Mouse (Mus musculus) lung, embryonic 16.5 days (tissue): Measurements from ENCODE around the gene Pja2. TPM values are rescaled to one million over a fixed set of nuclear protein-coding genes. Genes with fewer than 3 reads are reported as not detected.
"Not testable (repeated sequence)": the region's sequence is repeated elsewhere in the genome, so short reads cannot be mapped to it uniquely, and the experiment has no call there.

Source experiments
- ATAC-seq: fragments of 200-750 bp; cut with Nextera tagmentation; 2 replicates; pipeline ENCODE4 v1.8.0; 2017; ENCODE audit warnings: low read depth, mild to moderate bottlenecking, moderate library complexity
- H3K27ac ChIP-seq: fragments of 300-500 bp; sonication (generic); 2 replicates; pipeline ENCODE4 v1.5.1; 2014; ENCODE audit warnings: mild to moderate bottlenecking, control low read depth, low read length
- H3K27me3 ChIP-seq: fragments of 300-500 bp; sonication (generic); 2 replicates; pipeline ENCODE4 v1.6.1; 2014; ENCODE audit warnings: low read depth, low read length, mixed read lengths; ENCODE audit not compliant: control insufficient read depth, insufficient read depth
- H3K36me3 ChIP-seq: fragments of 300-500 bp; sonication (generic); 2 replicates; pipeline ENCODE4 v1.6.1; 2014; ENCODE audit warnings: low read length; ENCODE audit not compliant: control insufficient read depth, insufficient read depth
- H3K4me1 ChIP-seq: fragments of 300-500 bp; sonication (generic); replicated peaks from 2 replicates; pipeline ENCODE4 v1.6.1; 2014; ENCODE audit warnings: low read length, mixed read lengths; ENCODE audit not compliant: control insufficient read depth, insufficient read depth
- H3K4me2 ChIP-seq: fragments of 300-500 bp; sonication (generic); 2 replicates; pipeline ENCODE4 v1.6.1; 2014; ENCODE audit warnings: low read depth, low read length, control low read depth
- H3K4me3 ChIP-seq: fragments of 300-500 bp; sonication (generic); 2 replicates; pipeline ENCODE4 v1.5.1; 2014; ENCODE audit warnings: mild to moderate bottlenecking, low read length, control low read depth
- H3K9ac ChIP-seq: fragments of 300-500 bp; sonication (generic); 2 replicates; pipeline ENCODE4 v1.6.1; 2014; ENCODE audit warnings: low read length, control low read depth
- H3K9me3 ChIP-seq: fragments of 300-500 bp; sonication (generic); 2 replicates; pipeline ENCODE4 v1.6.1; 2016; ENCODE audit warnings: low read length; ENCODE audit not compliant: control insufficient read depth
- WGBS: fragments of 180-500 bp; shearing (Covaris S2); extraction: QIAGEN DNeasy Blood & Tissue Kit; methylation state at CpG from one replicate; pipeline ENCODE4 v1.1.7; 2014; 5-methylcytosine and 5-hydroxymethylcytosine counted together
- polyA plus RNA-seq: library from polyadenylated mRNA; unstranded; fragments of >200 nt; fragmentation: Nextera tagmentation; extraction: Ambion mirVana; gene quantifications from 2 replicates; pipeline ENCODE4 v1.2.1, GENCODE M21; 2015

Pja2 gene
- polyA plus RNA-seq, 1 experiment from 2014 or later = 68.6 TPM

GRCm38 (mm10) chr17:64292740-64293139 lies 39.0 kb downstream of the Pja2 start:
- Histone ChIP-seq H3K36me3 (peaks cover 6% of the 10 kb centered on the region; the same call in 1 of the 2 replicates), H3K4me3 (no peak overlapping the region), H3K27ac (no peak overlapping the region), H3K9ac (no peak overlapping the region), H3K4me1 (no peaks in the 10 kb centered on the region), H3K4me2 (no peak overlapping the region), H3K27me3 (no peaks in the 10 kb centered on the region), H3K9me3 (no peaks in the 10 kb centered on the region)
- ATAC-seq = no peak
- 86% methylated on average over 8 of the region's 8 CpGs for WGBS

DNA sequence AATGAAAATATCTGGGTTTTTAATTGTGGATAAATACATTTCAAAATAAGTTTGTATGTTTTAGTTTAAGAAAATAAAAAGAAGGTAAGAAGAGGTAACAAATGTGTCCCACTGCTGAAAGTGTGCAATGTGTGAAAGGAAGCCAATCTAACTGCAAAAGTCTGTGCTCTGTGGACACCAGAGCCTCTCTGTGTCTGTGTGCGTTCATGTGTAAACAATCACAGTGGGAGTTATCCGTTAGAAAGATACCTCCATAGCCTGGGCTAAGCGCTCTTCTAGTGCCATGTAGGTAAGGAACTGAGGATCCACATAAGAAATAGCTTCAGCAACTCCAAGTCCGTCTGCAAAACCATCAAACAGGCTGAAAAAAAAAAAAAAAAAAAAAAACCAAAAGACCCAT lies 42.0 kb downstream of the Pja2 start:
- Histone ChIP-seq H3K27ac (no peak overlapping the region), H3K36me3 (peaks cover 11% of the 10 kb centered on the region; the same call in 1 of the 2 replicates), H3K4me3 (no peak overlapping the region), H3K4me1 (no peaks in the 10 kb centered on the region), H3K27me3 (no peaks in the 10 kb centered on the region), H3K9ac (no peak overlapping the region), H3K9me3 (no peaks in the 10 kb centered on the region), H3K4me2 (no peak overlapping the region)
- 74% methylated on average over 4 of the region's 4 CpGs for WGBS
- ATAC-seq = no peak

DNA sequence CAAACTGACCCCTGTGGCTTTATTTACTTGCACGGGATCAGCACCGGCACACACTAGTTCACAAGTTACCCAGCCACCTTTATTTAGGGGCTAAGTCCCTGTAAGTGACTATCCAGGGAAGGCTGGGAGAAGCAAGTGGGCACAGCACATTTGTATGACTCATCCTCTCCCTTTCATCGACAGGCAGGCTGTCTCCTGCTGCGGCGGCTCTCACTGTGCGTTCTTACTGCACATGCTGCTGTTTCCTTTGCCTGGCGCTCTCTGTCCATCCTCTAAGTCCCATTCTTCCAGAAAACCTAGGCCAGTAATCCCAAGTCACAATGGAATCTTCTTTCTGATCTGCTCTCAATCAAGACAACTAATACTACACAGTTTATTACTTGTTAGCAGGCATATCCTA lies 43.7 kb downstream of the Pja2 start:
- Histone ChIP-seq H3K4me3 (no peak overlapping the region), H3K36me3 (peaks cover 19% of the 10 kb centered on the region), H3K9ac (no peak overlapping the region), H3K9me3 (no peaks in the 10 kb centered on the region), H3K4me2 (no peak overlapping the region), H3K27ac (no peak overlapping the region), H3K27me3 (no peaks in the 10 kb centered on the region), H3K4me1 (no peaks in the 10 kb centered on the region)
- no peak for ATAC-seq
- WGBS = 87% methylated on average over 7 of the region's 7 CpGs

- 73% methylated on average over 3 of the region's 3 CpGs for WGBS
- Histone ChIP-seq H3K4me1 (no peaks in the 10 kb centered on the region), H3K9ac (no peak overlapping the region), H3K36me3 (peaks cover 24% of the 10 kb centered on the region), H3K4me3 (no peak overlapping the region), H3K27ac (no peak overlapping the region), H3K4me2 (no peak overlapping the region), H3K27me3 (no peaks in the 10 kb centered on the region), H3K9me3 (no peaks in the 10 kb centered on the region)
- no peak for ATAC-seq
Measured at GRCm38 (mm10) chr17:64286836-64287235, 44.9 kb downstream of the Pja2 start.

DNA sequence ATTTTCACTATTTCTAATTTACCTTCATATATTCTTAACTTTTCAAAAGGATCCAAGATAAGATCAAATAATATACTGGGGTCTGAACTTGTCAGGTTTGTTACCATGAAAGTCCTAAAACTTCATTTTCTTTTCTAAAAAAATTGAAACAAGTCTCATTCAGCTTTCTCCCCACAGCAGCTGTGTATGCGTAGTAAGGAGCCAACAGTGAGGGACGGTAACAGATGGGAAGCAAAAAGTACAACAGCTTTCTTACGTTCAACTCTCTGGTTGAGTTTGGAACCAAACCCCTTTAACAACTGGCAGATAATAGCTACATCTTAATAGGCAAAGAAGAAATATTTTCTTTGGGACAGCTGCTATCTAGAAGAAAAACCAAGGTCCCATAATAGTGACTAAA lies 50.3 kb downstream of the Pja2 start:
- 80% methylated on average over 3 of the region's 3 CpGs for WGBS

DNA sequence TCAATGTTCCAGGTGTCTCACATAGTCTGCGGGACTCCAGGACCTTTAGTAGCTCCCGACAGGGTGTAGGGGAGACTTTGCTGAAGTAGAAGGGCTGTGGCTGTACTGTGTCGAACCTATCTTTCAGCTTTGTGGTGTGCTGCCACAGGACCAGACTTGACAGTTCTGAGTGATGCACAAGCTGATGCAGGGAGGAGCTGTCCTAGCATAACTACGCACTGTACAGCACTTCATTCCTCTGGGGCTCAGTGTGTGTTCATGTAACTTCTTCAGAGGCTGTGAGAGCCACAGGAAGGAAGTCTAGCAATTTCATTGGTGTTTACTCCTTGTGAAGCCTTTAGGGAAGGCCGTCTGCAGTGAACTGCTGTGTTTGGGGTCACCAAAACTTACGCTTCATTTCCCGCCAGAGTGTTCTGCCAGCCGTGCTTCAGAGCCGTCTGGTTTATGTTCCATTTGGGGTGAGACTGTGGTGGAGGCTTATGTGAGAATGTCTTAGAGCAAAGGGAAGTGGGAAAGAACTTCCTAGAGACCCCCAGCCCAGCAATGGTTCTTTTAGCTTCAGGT lies 54.0 kb downstream of the Pja2 start:
- peaks cover 8% of the 10 kb centered on the region for H3K36me3 ChIP-seq
- H3K4me1 ChIP-seq = no peaks in the 10 kb centered on the region
- 59% methylated on average over 9 of the region's 9 CpGs for WGBS
- peak; percentile 30; the same call in 1 of the 2 replicates for ATAC-seq
- H3K27me3 ChIP-seq = no peaks in the 10 kb centered on the region
- no peaks in the 10 kb centered on the region for H3K9me3 ChIP-seq
- no peak overlapping the region for H3K9ac ChIP-seq
- no peak overlapping the region for H3K4me3 ChIP-seq
- no peak overlapping the region for H3K27ac ChIP-seq
- H3K4me2 ChIP-seq = no peak overlapping the region

More for the DNA sequence above, 50.3 kb downstream of the Pja2 start:
- H3K27ac ChIP-seq, H3K4me3 ChIP-seq, H3K9ac ChIP-seq, H3K27me3 ChIP-seq, H3K4me2 ChIP-seq, H3K4me1 ChIP-seq, H3K9me3 ChIP-seq, ATAC-seq: not testable (repeated sequence)
- peaks cover 26% of the 10 kb centered on the region for H3K36me3 ChIP-seq

DNA sequence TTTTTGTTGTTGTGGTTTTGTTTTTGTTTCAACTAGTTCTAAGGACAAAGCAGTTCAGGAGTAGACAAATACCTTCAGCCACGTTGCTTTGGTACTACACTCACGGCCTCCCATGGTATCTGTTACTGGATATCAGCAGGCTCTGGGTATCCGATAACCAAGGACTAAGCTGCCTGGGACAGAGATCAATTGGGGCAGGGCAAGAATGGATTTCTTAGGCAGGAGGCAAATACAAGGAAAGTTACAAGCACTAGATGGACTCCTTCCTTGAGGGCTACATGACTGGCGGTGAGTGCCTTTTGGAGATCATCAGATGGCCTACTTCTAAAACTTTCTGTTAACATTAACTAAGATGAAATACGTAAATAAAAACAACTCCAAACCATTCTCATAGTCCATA lies 55.0 kb downstream of the Pja2 start:
- Histone ChIP-seq H3K4me2 (no peak overlapping the region), H3K9me3 (no peaks in the 10 kb centered on the region), H3K4me1 (no peaks in the 10 kb centered on the region), H3K27me3 (no peaks in the 10 kb centered on the region), H3K36me3 (0 out of 2 replicates have a peak, but pooled peaks cover 4% of the 10 kb centered on the region), H3K27ac (no peak overlapping the region), H3K4me3 (no peak overlapping the region), H3K9ac (no peak overlapping the region)
- 87% methylated on average over 5 of the region's 5 CpGs for WGBS
- no peak for ATAC-seq

GRCm38 (mm10) chr17:64275188-64275587 lies 56.5 kb downstream of the Pja2 start:
- H3K4me1 ChIP-seq = no peaks in the 10 kb centered on the region
- H3K27me3 ChIP-seq = no peaks in the 10 kb centered on the region
- ATAC-seq = no peak
- 69% methylated on average over 4 of the region's 4 CpGs for whole genome bisulfite sequencing
- H3K36me3 ChIP-seq = 0 out of 2 replicates have a peak, but pooled peaks cover 4% of the 10 kb centered on the region
- no peak overlapping the region for H3K4me3 ChIP-seq
- H3K9me3 ChIP-seq = no peaks in the 10 kb centered on the region
- no peak overlapping the region for H3K27ac ChIP-seq
- H3K4me2 ChIP-seq = no peak overlapping the region
- no peak overlapping the region for H3K9ac ChIP-seq

GRCm38 (mm10) chr17:64274341-64275105 lies 57.2 kb downstream of the Pja2 start:
- no peak overlapping the region for H3K9ac ChIP-seq
- no peak overlapping the region for H3K27ac ChIP-seq
- no peaks in the 10 kb centered on the region for H3K27me3 ChIP-seq
- no peaks in the 10 kb centered on the region for H3K4me1 ChIP-seq
- H3K4me2 ChIP-seq = no peak overlapping the region
- ATAC-seq = no peak
- 0 out of 2 replicates have a peak, but pooled peaks cover 4% of the 10 kb centered on the region for H3K36me3 ChIP-seq
- H3K4me3 ChIP-seq = no peak overlapping the region
- no peaks in the 10 kb centered on the region for H3K9me3 ChIP-seq
- WGBS = 81% methylated on average over 10 of the region's 10 CpGs
